Mouse (Mus musculus): ENCODE results near the gene Saa1.
"Not testable (repeated sequence)": the region's sequence is repeated elsewhere in the genome, so short reads cannot be mapped to it uniquely, and the experiment has no call there.

Gene Saa1

GRCm38 (mm10) chr7:46742880-46743279 lies at the start of gene Saa1:
Gene Saa1 (minus strand): TSS chr7:46742980.
- DNase-seq: not testable (repeated sequence)

- DNase-seq: no peak
These were observed 46.5 kb upstream of the Saa1 start for GRCm38 (mm10) chr7:46789177-46789849.

DNA sequence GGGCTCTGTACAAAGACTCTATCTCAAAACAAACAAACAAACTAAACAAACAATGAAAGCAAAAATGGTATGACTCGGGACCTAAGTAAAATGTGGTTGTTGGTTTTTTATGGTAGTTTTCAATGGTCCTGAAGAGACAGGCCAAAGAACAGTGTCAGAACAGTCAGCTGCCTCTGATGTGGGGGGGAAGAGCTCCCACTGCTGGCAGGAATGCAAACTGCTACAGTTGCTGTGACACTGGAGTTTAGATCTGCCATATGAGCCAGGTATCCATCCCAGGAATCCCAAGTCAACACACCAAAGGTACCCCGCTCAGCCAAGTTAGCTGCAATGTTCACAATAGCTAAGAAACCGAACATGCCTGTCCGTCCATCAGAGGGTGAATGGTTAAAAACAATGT lies 27.9 kb upstream of the Saa1 start:
- peak; percentile 66 for DNase-seq

GRCm38 (mm10) chr7:46768451-46768850 lies 25.7 kb upstream of the Saa1 start:
- DNase-seq: no peak

GRCm38 (mm10) chr7:46767371-46767770 lies 24.6 kb upstream of the Saa1 start:
- DNase-seq: peak; percentile 29

- no peak for DNase-seq
These were observed 21.9 kb upstream of the Saa1 start for GRCm38 (mm10) chr7:46764672-46765071.

GRCm38 (mm10) chr7:46762601-46763000 lies 19.8 kb upstream of the Saa1 start:
- no peak for DNase-seq

GRCm38 (mm10) chr7:46761049-46761795 lies 18.4 kb upstream of the Saa1 start:
- no peak for DNase-seq

GRCm38 (mm10) chr7:46751490-46751889 lies 8.7 kb upstream of the Saa1 start, which contains the start of gene Saa2:
Gene Saa2 (plus strand): TSS chr7:46751790.
- no peak for DNase-seq

DNA sequence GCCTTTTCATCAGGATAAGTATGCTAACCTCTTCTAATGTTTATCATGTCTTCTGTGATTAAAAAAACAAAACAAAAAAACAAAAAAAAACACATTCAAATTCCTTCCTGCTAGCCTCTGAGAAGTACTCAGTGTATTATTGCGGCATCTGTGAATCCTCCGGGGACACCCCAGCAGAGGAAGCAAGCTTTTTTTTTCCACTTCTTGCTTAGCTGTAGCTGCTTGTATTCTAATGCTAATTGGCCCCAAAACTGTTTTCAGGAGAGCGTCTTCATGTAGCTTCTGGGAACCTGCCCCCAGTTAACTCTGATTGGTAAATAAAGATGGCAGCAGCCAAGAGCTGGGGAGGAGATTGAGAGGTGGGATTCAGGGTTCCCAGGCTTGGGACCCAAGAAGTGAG lies 5.7 kb upstream of the Saa1 start:
- DNase-seq: peak; percentile 11

- peak; percentile 46 for DNase-seq
These were observed 3.6 kb upstream of the Saa1 start for GRCm38 (mm10) chr7:46746381-46746780.

GRCm38 (mm10) chr7:46745816-46746215 lies 3.0 kb upstream of the Saa1 start:
- peak; percentile 14 for DNase-seq

GRCm38 (mm10) chr7:46740041-46740440 lies 2.7 kb downstream of the Saa1 start:
- DNase-seq: not testable (repeated sequence)

DNA sequence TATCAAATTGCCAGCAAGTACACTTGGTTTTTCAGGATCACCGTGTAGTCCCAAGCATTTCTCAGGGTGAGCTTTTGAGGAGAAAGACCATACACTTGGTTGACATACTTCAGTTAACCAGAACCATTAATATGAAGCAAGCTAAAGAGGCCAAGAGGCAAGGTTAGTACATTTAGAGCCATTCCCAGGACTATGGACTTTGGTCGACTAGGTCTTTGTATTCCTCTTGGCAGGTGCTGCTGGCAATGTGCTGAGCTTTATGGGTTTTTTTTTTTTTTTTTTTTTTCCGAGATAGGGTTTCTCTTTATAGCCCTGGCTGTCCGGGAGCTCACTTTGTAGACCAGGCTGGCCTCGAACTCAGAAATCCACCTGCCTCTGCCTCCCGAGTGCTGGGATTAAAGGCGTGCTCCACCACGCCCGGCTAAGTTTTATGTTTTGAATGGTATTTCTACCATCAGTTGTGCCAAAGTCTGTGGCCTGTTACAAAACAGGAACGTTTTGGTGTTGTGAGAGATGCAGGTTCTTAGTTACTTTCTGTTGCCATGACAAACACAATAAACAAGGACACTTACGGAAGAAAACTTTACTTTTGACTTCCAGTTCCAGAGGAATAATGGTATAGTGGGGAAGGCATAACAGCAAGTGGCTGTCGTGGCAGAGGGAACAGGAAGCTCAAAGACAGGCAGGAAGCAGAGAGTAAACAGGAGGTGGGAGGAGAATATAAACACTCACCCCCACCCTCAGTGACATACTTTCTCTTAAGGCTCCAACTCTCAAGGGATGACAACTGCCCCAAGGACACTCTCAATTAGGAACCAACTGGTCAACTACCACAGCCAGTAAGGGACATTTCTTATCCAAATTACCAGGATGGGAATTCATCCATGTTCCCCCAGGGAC lies 4.0 kb downstream of the Saa1 start:
- DNase-seq: peak; percentile 60

DNA sequence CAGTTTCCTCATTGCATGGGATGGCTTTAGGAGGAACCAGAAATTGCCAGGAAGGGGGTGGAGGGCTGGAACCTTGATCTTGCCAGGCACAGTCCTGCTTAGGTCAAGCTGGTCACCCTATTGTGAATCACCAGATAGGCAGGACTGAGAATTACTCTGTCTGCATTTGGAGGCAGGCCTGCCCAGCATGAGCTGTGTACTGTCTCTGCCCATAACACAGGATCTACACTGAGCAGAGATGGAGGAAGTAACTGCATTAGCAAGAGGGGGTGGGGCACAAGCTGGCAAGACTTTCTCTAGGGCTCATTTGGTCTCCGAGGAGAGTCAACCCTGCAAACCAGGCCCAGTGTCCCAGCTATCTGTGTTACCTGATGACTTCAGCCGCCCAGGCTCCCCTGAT lies 7.8 kb downstream of the Saa1 start:
- DNase-seq: no peak

- no peak for DNase-seq
These were observed 10.3 kb downstream of the Saa1 start, which contains the start of gene Saa4 for GRCm38 (mm10) chr7:46732458-46732857. Gene Saa4 (minus strand): TSS chr7:46732603.

DNA sequence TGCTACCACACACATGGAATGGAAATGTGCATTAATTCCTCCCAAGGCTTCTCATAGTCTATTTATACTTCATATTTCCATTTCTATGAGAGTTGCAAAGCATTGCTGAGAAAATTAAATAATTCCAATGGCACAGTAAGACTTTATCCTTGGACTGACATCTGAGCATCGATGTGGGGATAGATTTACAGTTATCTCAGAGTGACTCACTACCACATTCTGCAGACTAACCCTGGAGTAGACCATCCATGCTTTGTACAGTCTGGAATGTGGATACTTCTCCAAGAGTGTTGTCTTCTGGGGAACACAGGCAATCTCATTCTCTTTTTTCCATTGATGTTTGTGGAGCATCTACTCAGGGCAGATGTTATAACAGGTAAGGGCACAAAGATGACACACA lies 15.2 kb downstream of the Saa1 start:
- DNase-seq: no peak

DNA sequence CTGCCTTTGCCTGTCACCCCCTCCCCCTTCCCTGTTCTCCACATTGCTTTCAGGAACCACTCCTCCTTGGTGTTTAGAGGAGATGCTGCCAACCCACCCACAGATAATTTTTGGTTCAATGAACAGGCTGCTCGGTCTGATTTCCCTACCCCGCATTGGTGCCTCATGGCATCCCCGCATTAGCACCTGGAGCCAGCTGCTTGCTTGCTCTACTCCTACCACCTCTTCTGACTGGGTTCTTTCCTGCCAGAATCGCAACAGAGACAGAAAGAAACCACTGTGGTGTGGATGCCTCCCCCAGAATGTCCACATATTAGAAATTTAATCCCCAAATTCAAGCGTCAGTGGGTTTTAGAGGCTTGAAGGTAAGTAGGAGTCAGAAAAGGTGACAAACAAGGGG lies 18.4 kb downstream of the Saa1 start:
- DNase-seq: no peak

DNA sequence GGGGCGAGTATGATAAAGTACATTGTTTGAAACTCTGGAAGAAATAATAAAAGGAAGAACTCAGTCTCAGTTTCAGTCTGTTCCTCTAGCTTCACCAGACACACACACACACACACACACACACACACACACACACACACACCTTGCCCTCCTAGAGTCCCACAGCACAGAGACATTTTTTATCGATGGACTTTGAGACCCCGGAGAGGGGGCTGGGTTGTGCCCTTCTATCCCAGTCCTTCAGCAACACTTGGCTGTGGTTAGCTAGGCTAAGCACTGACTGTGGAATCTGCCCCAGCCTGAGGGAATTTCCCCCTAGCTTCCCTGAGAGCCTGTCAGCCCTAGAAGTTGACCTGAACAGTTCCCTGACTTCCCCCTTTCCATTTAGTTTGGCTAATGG lies 18.9 kb downstream of the Saa1 start:
- no peak for DNase-seq

DNA sequence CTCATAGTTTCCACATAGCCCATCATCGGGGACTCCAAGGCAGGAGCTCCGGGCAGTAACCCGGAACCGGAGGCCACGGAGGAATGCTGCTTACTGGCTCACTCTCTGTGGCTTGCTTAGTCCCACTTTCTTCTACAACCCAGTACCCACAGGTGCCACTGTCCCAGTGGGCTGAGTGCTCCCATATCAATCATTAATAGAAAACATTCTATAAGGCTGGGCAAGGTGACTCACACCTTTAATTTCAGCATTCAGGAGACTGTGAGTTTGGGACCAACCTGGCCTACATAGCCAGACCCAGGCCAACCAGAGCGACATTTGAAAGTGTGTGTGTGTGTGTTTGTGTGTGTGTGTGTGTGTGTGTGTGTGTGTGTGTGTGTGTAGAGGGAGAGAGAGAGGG lies 19.4 kb downstream of the Saa1 start:
- DNase-seq: no peak

DNA sequence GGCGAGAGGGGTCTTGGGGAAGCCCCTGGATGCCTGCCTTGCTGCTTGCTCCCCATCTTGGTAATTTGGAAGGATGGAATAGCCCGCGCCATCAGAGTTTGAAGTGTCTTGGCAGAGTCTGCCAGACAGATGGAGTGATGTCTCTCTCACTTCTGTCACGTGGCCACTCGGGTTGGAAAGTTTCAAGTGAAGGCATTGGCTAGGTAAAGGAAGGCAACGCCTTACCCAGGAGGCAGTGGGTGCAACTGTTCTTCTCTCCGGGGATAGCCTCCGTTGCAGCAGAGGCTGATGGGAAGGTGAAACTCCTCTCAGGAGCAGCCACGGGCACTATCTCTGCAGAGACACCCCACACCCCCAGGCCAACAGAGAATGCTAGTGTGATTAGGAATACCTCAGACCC lies 22.3 kb downstream of the Saa1 start:
- peak; percentile 22 for DNase-seq

DNA sequence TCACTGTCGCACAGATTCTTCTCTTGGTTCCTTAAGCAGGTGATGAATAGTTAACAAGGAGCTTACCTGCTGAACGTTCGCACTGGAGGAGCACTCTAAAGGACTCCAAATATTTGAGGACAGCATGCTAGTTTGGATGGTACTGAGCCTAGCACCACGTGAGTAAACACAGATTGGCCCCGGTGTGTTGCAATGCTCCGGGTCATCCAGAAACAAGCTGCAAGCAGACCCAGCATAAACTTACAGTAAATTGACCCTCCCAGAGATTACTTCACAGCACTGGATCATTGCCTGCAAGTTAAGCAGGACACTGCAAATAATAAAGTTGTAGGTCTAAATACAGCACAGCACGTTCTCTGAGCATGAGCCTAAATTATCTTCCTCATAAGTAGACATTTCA lies 23.3 kb downstream of the Saa1 start:
- DNase-seq: peak; percentile 86

DNA sequence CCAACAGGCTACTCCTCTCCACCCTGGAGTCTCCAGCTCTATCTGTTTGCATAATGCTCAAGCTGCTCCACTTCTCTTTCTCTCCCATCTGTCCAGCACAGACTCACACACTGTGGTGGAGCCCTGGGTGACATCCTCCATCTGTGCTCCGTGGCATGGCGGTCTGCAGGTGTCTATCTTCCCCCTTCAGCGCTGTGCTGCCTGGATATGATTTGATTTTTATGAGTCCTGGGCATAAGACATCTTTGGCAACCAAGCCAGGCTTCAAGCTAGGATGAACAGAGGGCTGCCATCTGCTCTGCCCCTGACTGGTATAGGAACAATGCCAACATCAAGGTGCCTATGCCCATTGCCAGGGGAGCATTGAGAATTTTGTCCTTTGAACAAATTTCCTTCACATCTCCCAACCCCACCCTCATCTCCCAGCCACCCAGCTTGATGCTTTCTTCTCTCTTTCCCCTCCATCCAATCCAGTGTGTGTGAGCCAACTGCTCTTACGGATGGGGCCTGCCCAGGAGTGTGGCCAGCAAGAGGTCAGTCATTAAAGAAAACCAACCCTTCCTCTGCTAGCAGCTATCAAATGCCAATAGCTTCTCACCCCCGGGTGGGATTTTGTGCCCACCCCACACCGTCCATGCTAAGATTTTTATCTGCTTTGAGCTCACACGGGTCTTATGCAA lies 24.0 kb downstream of the Saa1 start:
- no peak for DNase-seq
